Mouse (Mus musculus) stomach, postnatal 0 days (tissue): ENCODE results near the gene Lrwd1.

Source experiments
- CTCF ChIP-seq: IDR thresholded peaks from 2 replicates; pipeline ENCODE4 v1.5.1; 2016; ENCODE audit warnings: antibody characterized with exemption, low read depth, mild to moderate bottlenecking, moderate library complexity
- EP300 ChIP-seq: optimal IDR thresholded peaks from 2 replicates; pipeline ENCODE3; 2016; ENCODE audit warnings: antibody characterized with exemption

GRCm38 (mm10) chr5:136077001-136077550 is 58.8 kb downstream of the Lrwd1 start:
- TF ChIP-seq CTCF (no peak), EP300 (no peak)
